Mouse (Mus musculus) intestine, embryonic 16.5 days (tissue): ENCODE measurements around the gene Spata33. TPM values are rescaled to one million over a fixed set of nuclear protein-coding genes. Genes with fewer than 3 reads are reported as not detected.
"Not testable (repeated sequence)": the region's sequence is repeated elsewhere in the genome, so short reads cannot be mapped to it uniquely, and the experiment has no call there.

ENCODE experiments used
- ATAC-seq: fragments of 200-750 bp; cut with Nextera tagmentation; 2 replicates; pipeline ENCODE4 v1.8.0; 2017; ENCODE audit warnings: moderate TSS enrichment, moderate library complexity
- H3K27ac ChIP-seq: fragments of 300-500 bp; sonication (generic); 2 replicates; pipeline ENCODE4 v1.5.1; 2014; ENCODE audit warnings: mild to moderate bottlenecking, low read length
- H3K27me3 ChIP-seq: fragments of 300-500 bp; sonication (generic); replicated peaks from 2 replicates; pipeline ENCODE4 v1.6.1; 2014; ENCODE audit warnings: low read length, control low read depth, mixed read lengths; ENCODE audit not compliant: control insufficient read depth, insufficient read depth
- H3K36me3 ChIP-seq: fragments of 300-500 bp; sonication (generic); 2 replicates; pipeline ENCODE4 v1.6.1; 2014; ENCODE audit warnings: low read length, control low read depth; ENCODE audit not compliant: control insufficient read depth, insufficient read depth
- H3K4me1 ChIP-seq: fragments of 300-500 bp; sonication (generic); 2 replicates; pipeline ENCODE4 v1.6.1; 2014; ENCODE audit warnings: low read length, control low read depth, mixed read lengths; ENCODE audit not compliant: control insufficient read depth, insufficient read depth
- H3K4me2 ChIP-seq: fragments of 300-500 bp; sonication (generic); 2 replicates; pipeline ENCODE4 v1.6.1; 2014; ENCODE audit warnings: low read depth, low read length, control low read depth
- H3K4me3 ChIP-seq: fragments of 300-500 bp; sonication (generic); 2 replicates; pipeline ENCODE4 v1.5.1; 2014; ENCODE audit warnings: mild to moderate bottlenecking, low read length
- H3K9ac ChIP-seq: fragments of 300-500 bp; sonication (generic); 2 replicates; pipeline ENCODE4 v1.6.1; 2014; ENCODE audit warnings: low read depth, low read length
- H3K9me3 ChIP-seq: fragments of 300-500 bp; sonication (generic); 2 replicates; pipeline ENCODE4 v1.6.1; 2016; ENCODE audit warnings: low read length, control low read depth; ENCODE audit not compliant: control insufficient read depth
- WGBS: fragments of 180-500 bp; shearing (Covaris S2); extraction: QIAGEN DNeasy Blood & Tissue Kit; methylation state at CpG from one replicate; pipeline ENCODE4 v1.1.7; 2014; 5-methylcytosine and 5-hydroxymethylcytosine counted together
- polyA plus RNA-seq: library from polyadenylated mRNA; unstranded; fragments of >200 nt; fragmentation: Nextera tagmentation; extraction: Ambion mirVana; gene quantifications from 2 replicates; pipeline ENCODE4 v1.2.1, GENCODE M21; 2015

Gene Spata33
- polyA plus RNA-seq, 1 experiment from 2014 or later = 1.7 TPM

DNA sequence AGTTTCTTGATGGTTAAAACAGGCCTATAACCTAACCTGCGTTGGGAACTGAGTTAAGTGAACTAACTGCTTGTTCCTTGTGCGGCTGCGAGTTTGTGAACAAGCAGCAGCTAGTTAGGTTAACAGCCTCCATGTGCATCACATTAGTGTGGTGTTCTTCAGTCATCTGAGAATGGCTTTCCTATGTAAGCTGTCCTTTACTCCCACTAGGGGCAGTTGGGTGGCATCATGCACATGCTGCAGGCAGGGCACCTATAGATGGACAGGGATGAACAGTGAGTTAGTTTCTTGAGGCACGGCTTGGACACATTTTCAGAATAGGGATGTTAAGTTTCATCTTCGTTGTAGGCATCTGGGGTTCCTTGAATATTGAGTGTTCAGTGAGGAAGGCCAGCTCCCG lies 42.5 kb downstream of the Spata33 start:
- Histone ChIP-seq H3K27me3 (no peaks in the 10 kb centered on the region), H3K4me1 (peaks cover 20% of the 10 kb centered on the region), H3K27ac (no peak overlapping the region), H3K4me2 (peak overlapping the region; percentile 93), H3K36me3 (peaks cover 15% of the 10 kb centered on the region), H3K9ac (peak overlapping the region; percentile 99), H3K9me3 (no peaks in the 10 kb centered on the region), H3K4me3 (peak overlapping the region; percentile 99)
- ATAC-seq = no peak
- WGBS = 60% methylated on average over 6 of the region's 6 CpGs

DNA sequence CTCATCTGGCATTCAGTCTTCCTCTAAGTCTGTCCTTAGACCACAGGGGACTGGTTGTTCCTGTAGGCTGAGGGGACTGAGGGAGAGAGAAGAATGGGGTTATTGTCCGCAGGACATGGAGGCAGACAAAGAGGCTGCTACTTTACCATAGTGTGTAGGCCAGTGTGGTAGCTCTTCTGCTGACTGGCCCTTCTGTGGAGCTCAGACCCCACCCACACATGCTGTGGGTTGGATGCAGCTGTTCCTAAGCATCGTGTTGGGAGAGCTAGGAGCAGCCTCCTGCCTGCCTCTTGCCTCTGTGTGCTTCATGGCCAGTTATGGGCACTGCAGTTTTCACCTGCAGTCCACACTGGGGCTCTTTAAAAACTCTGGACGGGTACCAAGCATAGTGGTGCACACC lies 44.5 kb downstream of the Spata33 start:
- Histone ChIP-seq H3K4me1 (peaks cover 20% of the 10 kb centered on the region), H3K36me3 (peaks cover 15% of the 10 kb centered on the region), H3K9me3 (no peaks in the 10 kb centered on the region), H3K4me3 (no peak overlapping the region), H3K9ac (no peak overlapping the region), H3K27me3 (no peaks in the 10 kb centered on the region), H3K4me2 (no peak overlapping the region), H3K27ac (no peak overlapping the region)
- WGBS = 79% methylated on average over 3 of the region's 3 CpGs
- no peak for ATAC-seq

DNA sequence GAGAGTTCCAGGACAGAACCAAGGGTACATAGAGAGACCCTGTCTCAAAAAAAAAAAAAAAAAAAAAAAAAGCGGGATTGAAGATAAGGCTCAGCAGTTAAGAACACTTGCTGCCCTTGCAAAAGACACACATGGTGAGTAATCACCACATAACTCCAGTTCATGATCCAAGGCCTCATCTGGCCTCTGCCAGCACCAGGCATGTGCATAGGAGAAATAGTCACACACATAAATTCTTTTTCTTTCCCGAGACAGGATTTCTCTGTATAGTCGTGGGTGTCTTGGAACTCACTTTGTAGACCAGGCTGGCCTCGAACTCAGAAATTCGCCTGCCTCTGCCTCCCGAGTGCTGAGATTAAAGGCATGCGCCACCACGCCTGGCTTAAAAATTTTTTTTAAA lies 45.0 kb downstream of the Spata33 start:
- H3K36me3 ChIP-seq = peaks cover 15% of the 10 kb centered on the region

DNA sequence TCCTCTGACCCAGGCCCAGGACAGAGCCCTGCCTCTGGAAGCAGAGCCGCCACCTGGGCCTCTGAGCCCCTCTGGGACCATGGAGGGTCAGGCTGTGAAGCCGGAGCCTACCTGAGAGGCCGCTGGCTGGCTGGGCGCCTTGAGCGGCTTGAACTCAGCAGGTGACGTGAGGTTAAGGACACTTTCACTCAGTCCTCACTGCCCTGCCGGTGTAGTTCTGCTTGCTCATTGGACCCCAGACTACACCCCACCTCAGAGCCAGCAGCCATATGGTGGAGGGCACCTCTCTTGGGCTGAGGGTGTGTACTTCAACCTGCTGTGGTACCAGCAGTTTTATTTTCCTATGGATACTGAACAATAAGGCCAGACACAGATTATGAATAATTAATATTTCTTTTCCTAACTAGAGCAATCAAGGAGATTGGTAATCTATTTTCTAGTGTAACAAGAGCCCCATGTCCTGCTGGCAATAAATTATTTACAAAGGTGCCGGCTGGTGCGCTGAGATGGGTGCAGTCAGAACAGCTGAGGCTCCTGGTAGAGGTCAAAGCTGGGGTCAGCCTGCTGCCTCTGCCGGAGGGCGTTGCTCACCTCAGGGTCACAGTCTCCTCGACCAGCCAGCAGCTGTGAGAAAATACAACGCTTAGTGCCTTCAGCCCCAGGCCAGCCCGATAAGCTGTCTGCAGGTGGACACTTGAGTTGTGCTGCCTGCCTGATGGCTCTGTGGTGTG lies 55.5 kb downstream of the Spata33 start:
- Histone ChIP-seq H3K4me2 (no peak overlapping the region), H3K27me3 (no peaks in the 10 kb centered on the region), H3K9me3 (no peaks in the 10 kb centered on the region), H3K4me3 (no peak overlapping the region), H3K4me1 (no peaks in the 10 kb centered on the region), H3K9ac (no peak overlapping the region), H3K27ac (no peak overlapping the region), H3K36me3 (peaks cover 19% of the 10 kb centered on the region)
- WGBS = 68% methylated on average over 14 of the region's 14 CpGs
- ATAC-seq = no peak

More for the DNA sequence above, 45.0 kb downstream of the Spata33 start:
- H3K27me3 ChIP-seq, ATAC-seq, H3K9ac ChIP-seq, H3K27ac ChIP-seq, H3K9me3 ChIP-seq, H3K4me3 ChIP-seq, H3K4me2 ChIP-seq: not testable (repeated sequence)
- H3K4me1 ChIP-seq = peaks cover 18% of the 10 kb centered on the region
- WGBS = 90% methylated on average over 8 of the region's 8 CpGs

DNA sequence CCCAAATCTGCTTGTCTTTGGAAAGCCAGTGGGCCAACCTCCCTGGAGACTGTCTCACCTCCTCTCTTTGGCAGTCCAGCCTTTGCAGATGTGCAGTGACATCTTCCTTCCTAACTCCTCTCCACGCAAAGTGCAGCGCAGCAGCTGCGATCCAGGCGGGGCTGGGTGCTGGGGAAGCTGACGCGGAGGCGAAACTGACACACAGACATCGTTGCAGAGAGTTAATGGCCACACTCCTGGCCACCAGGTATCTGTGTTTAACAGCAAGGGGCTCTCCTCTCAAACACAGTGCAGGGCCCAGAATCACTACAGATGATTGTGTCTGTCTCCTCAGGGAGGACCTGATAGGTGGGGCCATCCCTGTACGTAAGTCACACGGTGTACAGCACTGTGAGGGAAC lies 58.5 kb downstream of the Spata33 start:
- no peaks in the 10 kb centered on the region for H3K4me1 ChIP-seq
- H3K27ac ChIP-seq = no peak overlapping the region
- H3K9ac ChIP-seq = no peak overlapping the region
- H3K36me3 ChIP-seq = peaks cover 11% of the 10 kb centered on the region
- peak; percentile 55; the same call in 1 of the 2 replicates for ATAC-seq
- 83% methylated on average over 10 of the region's 10 CpGs for WGBS
- H3K27me3 ChIP-seq = no peaks in the 10 kb centered on the region
- H3K9me3 ChIP-seq = no peaks in the 10 kb centered on the region
- no peak overlapping the region for H3K4me3 ChIP-seq
- H3K4me2 ChIP-seq = no peak overlapping the region

Other genes starting within 250 kb of the Spata33 start
- 19.2 and 19.5 TPM in 2 replicates for gene Ankrd11, start 170.6 kb upstream of the Spata33 start, polyA plus RNA-seq
- 54.4 and 55.6 TPM in 2 replicates for gene Spg7, start 149.9 kb upstream of the Spata33 start, polyA plus RNA-seq
- 1,403 and 1,521 TPM in 2 replicates for gene Rpl13, start 110.5 kb upstream of the Spata33 start, polyA plus RNA-seq
- gene Cpne7, start 95.5 kb upstream of the Spata33 start, polyA plus RNA-seq = 0.78 and 0.93 TPM in 2 replicates
- 9.3 and 9.6 TPM in 2 replicates for gene Sult5a1, start 54.5 kb upstream of the Spata33 start, polyA plus RNA-seq
- 7.5 and 12.6 TPM in 2 replicates for gene Dpep1, start 26.6 kb upstream of the Spata33 start, polyA plus RNA-seq
- gene Chmp1a, start 69 bp upstream of the Spata33 start, polyA plus RNA-seq = 173 and 184 TPM in 2 replicates
- gene Cdk10, start 12.0 kb downstream of the Spata33 start, polyA plus RNA-seq = 23.7 and 27.8 TPM in 2 replicates
- gene Spata2l, start 23.4 kb downstream of the Spata33 start, polyA plus RNA-seq = 6.0 TPM in 2 replicates
- gene Zfp276, start 41.4 kb downstream of the Spata33 start, polyA plus RNA-seq = 16.5 and 19.3 TPM in 2 replicates
- gene Vps9d1, start 41.5 kb downstream of the Spata33 start, polyA plus RNA-seq = 16.3 and 19.3 TPM in 2 replicates
- gene Fanca, start 105.7 kb downstream of the Spata33 start, polyA plus RNA-seq = 15.8 and 20.2 TPM in 2 replicates
- gene Spire2, start 119.9 kb downstream of the Spata33 start, polyA plus RNA-seq = 0.89 and 2.0 TPM in 2 replicates
- gene Tcf25, start 160.9 kb downstream of the Spata33 start, polyA plus RNA-seq = 155 and 161 TPM in 2 replicates
- gene Mc1r, start 194.3 kb downstream of the Spata33 start, polyA plus RNA-seq = not detected in 2 replicates
- gene Tubb3, start 198.6 kb downstream of the Spata33 start, polyA plus RNA-seq = 45.6 and 52.6 TPM in 2 replicates
- gene Def8, start 210.7 kb downstream of the Spata33 start, polyA plus RNA-seq = 26.5 and 27.4 TPM in 2 replicates